Mouse (Mus musculus): ENCODE results near the gene Spn. TPM values are rescaled to one million over a fixed set of nuclear protein-coding genes. Genes with fewer than 3 reads are reported as not detected.

Gene Spn
- polyA plus RNA-seq (2014; fragmentation: Illumina TruSeq; extraction: RNeasy Lipid Tissue Mini Kit (QIAGEN cat#74804); ENCODE audit: low read depth, low replicate concordance): 0.65 TPM

DNA sequence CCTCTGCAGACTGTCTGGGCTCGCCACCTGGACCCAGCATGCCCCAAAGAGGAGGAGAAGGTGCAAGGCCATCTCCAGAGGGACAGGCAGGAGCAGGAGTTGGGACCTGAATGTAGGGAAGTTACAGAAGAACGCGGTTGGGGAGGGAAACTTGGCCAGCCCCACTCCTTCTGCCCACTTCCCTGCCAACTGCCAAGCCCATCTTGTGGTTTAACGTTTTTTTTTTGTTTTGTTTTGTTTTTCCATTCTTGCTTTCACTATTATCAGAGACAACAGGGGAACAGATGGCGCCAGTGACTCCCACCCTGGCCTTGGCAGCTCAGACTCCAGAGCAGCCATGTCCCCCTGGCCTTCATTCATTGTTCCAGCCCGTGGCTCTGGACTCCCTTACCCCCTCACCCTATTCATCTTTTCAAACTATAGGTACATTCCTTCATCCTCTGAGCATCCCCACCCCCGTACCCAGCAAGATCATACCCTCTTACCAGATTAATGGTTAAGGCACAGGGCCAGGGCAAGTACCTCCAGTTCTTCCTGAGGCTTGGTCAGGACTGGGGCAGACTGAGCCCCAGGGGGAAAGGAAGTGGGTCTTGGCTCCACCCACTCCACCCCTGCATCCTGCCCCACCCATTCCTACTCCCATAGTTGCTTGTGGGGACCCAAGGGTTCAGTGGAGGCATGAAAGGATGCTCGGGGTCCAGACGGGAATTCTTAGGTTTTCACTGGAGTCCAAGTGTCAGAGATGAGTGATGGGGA, at the start of gene Spn:
TSS of gene Spn (minus strand) at position 562 of the 756 bp plus-strand sequence.

DNA sequence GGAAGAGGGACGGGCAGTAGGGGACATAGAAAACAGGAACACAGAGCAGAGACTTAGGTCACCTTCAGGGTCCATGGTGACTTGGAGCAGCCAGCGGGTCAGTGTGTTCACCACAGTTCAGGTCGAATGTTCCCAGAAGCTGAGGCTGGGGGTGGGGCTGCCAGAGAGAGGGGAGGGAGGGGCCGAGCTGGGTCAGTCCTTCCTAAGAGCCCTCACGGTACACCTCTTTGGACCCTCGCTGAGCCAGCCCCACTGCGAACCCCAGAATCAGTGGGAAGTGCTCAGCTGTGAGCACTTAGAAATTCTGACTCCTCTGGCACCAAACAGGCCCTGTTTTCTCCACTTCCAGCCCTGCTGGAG, 15.7 kb downstream of the Spn start, which contains the start of gene Qprt:
TSS of gene Qprt (minus strand) at position 316 of the 360 bp plus-strand sequence.

DNA sequence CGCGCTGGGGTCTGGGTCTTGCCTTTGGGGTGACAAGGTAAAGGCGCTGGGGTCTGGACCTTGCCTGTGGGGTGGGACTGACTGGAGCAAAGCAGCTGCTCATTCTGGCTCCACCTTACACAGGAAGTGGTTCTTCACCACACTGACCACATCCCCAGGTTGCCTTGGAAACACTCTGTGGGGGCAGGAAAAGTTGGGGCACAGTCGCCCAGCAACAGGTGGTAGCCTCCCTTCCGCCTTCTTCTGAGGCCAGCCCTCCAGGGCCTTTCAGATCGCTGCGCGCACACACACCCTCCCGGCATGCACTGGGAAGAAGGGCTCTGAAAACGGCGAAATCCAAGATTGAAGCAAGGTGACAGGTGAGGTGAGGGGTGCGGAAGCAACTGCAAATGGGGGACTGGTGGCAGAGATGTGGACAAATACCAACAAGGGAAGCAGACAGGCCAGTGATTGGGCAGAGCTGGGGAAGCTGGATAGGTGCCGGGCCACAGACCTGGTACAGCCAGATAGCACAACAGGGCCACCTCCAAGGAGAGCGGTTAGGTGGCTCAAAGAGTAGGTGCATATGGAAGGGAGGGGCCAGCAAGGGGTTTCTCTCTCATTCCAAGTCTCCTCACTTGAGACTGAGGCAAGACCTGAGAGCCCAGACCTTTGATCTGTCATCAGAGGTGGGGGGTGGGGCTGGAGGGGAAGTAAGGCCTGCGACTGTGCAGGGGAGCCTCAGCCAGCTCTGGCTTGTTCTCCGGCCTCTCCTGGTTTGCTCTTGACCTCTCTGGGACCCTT, 46.3 kb downstream of the Spn start, which contains the start of gene AI467606:
TSS of gene AI467606 (plus strand) at position 246 of the 783 bp plus-strand sequence.

DNA sequence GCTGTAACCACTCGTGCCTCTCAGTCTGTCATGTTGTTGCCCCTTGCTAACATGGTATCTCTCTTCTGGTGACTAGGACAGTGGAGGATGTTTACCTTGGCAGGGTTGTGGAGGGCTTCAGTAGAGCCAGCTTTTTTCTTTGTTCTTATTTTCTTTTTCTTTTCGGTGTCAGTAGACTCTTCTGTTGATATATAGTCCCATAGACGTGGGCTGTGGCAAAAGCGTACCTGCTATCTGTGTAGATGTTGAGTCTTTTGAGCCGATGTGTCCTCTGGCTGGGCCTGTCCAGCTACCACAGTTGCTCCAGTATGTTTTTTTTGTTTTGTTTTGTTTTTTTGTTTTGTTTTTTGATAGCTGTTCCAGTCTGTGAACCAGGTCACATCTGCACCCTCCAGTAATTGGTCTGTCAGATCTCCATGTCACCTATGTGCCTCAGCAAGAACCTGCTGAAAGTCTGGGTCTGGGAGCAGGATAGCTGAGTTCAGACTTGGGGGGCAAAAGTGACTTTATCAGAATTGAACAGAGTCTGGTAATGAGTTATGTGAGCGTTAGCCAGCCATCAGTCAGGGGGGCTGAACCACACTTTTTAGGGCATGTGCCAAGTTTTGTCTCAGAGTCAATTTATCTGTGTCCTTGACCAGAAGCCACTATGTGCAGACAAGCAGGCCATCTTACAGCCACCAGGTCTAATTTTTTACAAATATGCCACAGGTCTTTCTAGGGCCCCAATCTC, 50.2 kb downstream of the Spn start, which contains the start of gene Zg16:
TSS of gene Zg16 (minus strand) at position 51 of the 733 bp plus-strand sequence.

Other genes starting within 250 kb of the Spn start
- gene Tmem219, start 214.9 kb downstream of the Spn start, polyA plus RNA-seq (2014; fragmentation: Illumina TruSeq; extraction: RNeasy Lipid Tissue Mini Kit (QIAGEN cat#74804); ENCODE audit: low read depth, low replicate concordance): 6.4 TPM
- gene Kctd13, start 208.9 kb downstream of the Spn start, polyA plus RNA-seq (2014; fragmentation: Illumina TruSeq; extraction: RNeasy Lipid Tissue Mini Kit (QIAGEN cat#74804); ENCODE audit: low read depth, low replicate concordance): 1.1 TPM
- not detected for gene Asphd1, start 188.2 kb downstream of the Spn start, polyA plus RNA-seq (2014; fragmentation: Illumina TruSeq; extraction: RNeasy Lipid Tissue Mini Kit (QIAGEN cat#74804); ENCODE audit: low read depth, low replicate concordance)
- gene Sez6l2, start 187.3 kb downstream of the Spn start, polyA plus RNA-seq (2014; fragmentation: Illumina TruSeq; extraction: RNeasy Lipid Tissue Mini Kit (QIAGEN cat#74804); ENCODE audit: low read depth, low replicate concordance): not detected
- 10.3 TPM for gene Cdipt, start 161.9 kb downstream of the Spn start, polyA plus RNA-seq (2014; fragmentation: Illumina TruSeq; extraction: RNeasy Lipid Tissue Mini Kit (QIAGEN cat#74804); ENCODE audit: low read depth, low replicate concordance)
- gene Cdiptos, start 161.7 kb downstream of the Spn start, polyA plus RNA-seq (2014; fragmentation: Illumina TruSeq; extraction: RNeasy Lipid Tissue Mini Kit (QIAGEN cat#74804); ENCODE audit: low read depth, low replicate concordance): not detected
- 0.53 TPM for gene Mvp, start 123.2 kb downstream of the Spn start, polyA plus RNA-seq (2014; fragmentation: Illumina TruSeq; extraction: RNeasy Lipid Tissue Mini Kit (QIAGEN cat#74804); ENCODE audit: low read depth, low replicate concordance)
- not detected for gene Pagr1b, start 121.3 kb downstream of the Spn start, polyA plus RNA-seq (2014; fragmentation: Illumina TruSeq; extraction: RNeasy Lipid Tissue Mini Kit (QIAGEN cat#74804); ENCODE audit: low read depth, low replicate concordance)
- gene Pagr1a, start 120.5 kb downstream of the Spn start, polyA plus RNA-seq (2014; fragmentation: Illumina TruSeq; extraction: RNeasy Lipid Tissue Mini Kit (QIAGEN cat#74804); ENCODE audit: low read depth, low replicate concordance): not detected
- 0.61 TPM for gene Gm42742, start 116.7 kb downstream of the Spn start, polyA plus RNA-seq (2014; fragmentation: Illumina TruSeq; extraction: RNeasy Lipid Tissue Mini Kit (QIAGEN cat#74804); ENCODE audit: low read depth, low replicate concordance)
- not detected for gene Prrt2, start 116.6 kb downstream of the Spn start, polyA plus RNA-seq (2014; fragmentation: Illumina TruSeq; extraction: RNeasy Lipid Tissue Mini Kit (QIAGEN cat#74804); ENCODE audit: low read depth, low replicate concordance)
- 15.0 TPM for gene Maz, start 110.8 kb downstream of the Spn start, polyA plus RNA-seq (2014; fragmentation: Illumina TruSeq; extraction: RNeasy Lipid Tissue Mini Kit (QIAGEN cat#74804); ENCODE audit: low read depth, low replicate concordance)
- gene Kif22, start 95.4 kb downstream of the Spn start, polyA plus RNA-seq (2014; fragmentation: Illumina TruSeq; extraction: RNeasy Lipid Tissue Mini Kit (QIAGEN cat#74804); ENCODE audit: low read depth, low replicate concordance): not detected
- gene Zg16, start 50.5 kb downstream of the Spn start, polyA plus RNA-seq (2014; fragmentation: Illumina TruSeq; extraction: RNeasy Lipid Tissue Mini Kit (QIAGEN cat#74804); ENCODE audit: low read depth, low replicate concordance): not detected
- 0.73 TPM for gene AI467606, start 46.5 kb downstream of the Spn start, polyA plus RNA-seq (2014; fragmentation: Illumina TruSeq; extraction: RNeasy Lipid Tissue Mini Kit (QIAGEN cat#74804); ENCODE audit: low read depth, low replicate concordance)
- 22.6 TPM for gene Qprt, start 15.6 kb downstream of the Spn start, polyA plus RNA-seq (2014; fragmentation: Illumina TruSeq; extraction: RNeasy Lipid Tissue Mini Kit (QIAGEN cat#74804); ENCODE audit: low read depth, low replicate concordance)
- gene Cd2bp2, start 58.2 kb upstream of the Spn start, polyA plus RNA-seq (2014; fragmentation: Illumina TruSeq; extraction: RNeasy Lipid Tissue Mini Kit (QIAGEN cat#74804); ENCODE audit: low read depth, low replicate concordance): 11.2 TPM
- 1.9 TPM for gene Tbc1d10b, start 70.6 kb upstream of the Spn start, polyA plus RNA-seq (2014; fragmentation: Illumina TruSeq; extraction: RNeasy Lipid Tissue Mini Kit (QIAGEN cat#74804); ENCODE audit: low read depth, low replicate concordance)
- gene Mylpf, start 71.1 kb upstream of the Spn start, polyA plus RNA-seq (2014; fragmentation: Illumina TruSeq; extraction: RNeasy Lipid Tissue Mini Kit (QIAGEN cat#74804); ENCODE audit: low read depth, low replicate concordance): not detected
- gene Zfp553, start 95.2 kb upstream of the Spn start, polyA plus RNA-seq (2014; fragmentation: Illumina TruSeq; extraction: RNeasy Lipid Tissue Mini Kit (QIAGEN cat#74804); ENCODE audit: low read depth, low replicate concordance): 1.3 TPM
- gene Sept1, start 95.3 kb upstream of the Spn start, polyA plus RNA-seq (2014; fragmentation: Illumina TruSeq; extraction: RNeasy Lipid Tissue Mini Kit (QIAGEN cat#74804); ENCODE audit: low read depth, low replicate concordance): not detected
- not detected for gene Zfp771, start 106.5 kb upstream of the Spn start, polyA plus RNA-seq (2014; fragmentation: Illumina TruSeq; extraction: RNeasy Lipid Tissue Mini Kit (QIAGEN cat#74804); ENCODE audit: low read depth, low replicate concordance)
- not detected for gene Dctpp1, start 122.9 kb upstream of the Spn start, polyA plus RNA-seq (2014; fragmentation: Illumina TruSeq; extraction: RNeasy Lipid Tissue Mini Kit (QIAGEN cat#74804); ENCODE audit: low read depth, low replicate concordance)
- gene Sephs2, start 136.2 kb upstream of the Spn start, polyA plus RNA-seq (2014; fragmentation: Illumina TruSeq; extraction: RNeasy Lipid Tissue Mini Kit (QIAGEN cat#74804); ENCODE audit: low read depth, low replicate concordance): 208 TPM
- 0.16 TPM for gene Itgal, start 158.4 kb upstream of the Spn start, polyA plus RNA-seq (2014; fragmentation: Illumina TruSeq; extraction: RNeasy Lipid Tissue Mini Kit (QIAGEN cat#74804); ENCODE audit: low read depth, low replicate concordance)
- 4.7 TPM for gene Zfp768, start 207.8 kb upstream of the Spn start, polyA plus RNA-seq (2014; fragmentation: Illumina TruSeq; extraction: RNeasy Lipid Tissue Mini Kit (QIAGEN cat#74804); ENCODE audit: low read depth, low replicate concordance)
- gene Zfp747, start 238.2 kb upstream of the Spn start, polyA plus RNA-seq (2014; fragmentation: Illumina TruSeq; extraction: RNeasy Lipid Tissue Mini Kit (QIAGEN cat#74804); ENCODE audit: low read depth, low replicate concordance): 1.6 TPM
- 0.97 TPM for gene 9130019O22Rik, start 249.3 kb upstream of the Spn start, polyA plus RNA-seq (2014; fragmentation: Illumina TruSeq; extraction: RNeasy Lipid Tissue Mini Kit (QIAGEN cat#74804); ENCODE audit: low read depth, low replicate concordance)

Measured in kidney, adult 10 weeks (tissue).